Mouse (Mus musculus): ENCODE data around the gene Heatr5a. TPM values are rescaled to one million over a fixed set of nuclear protein-coding genes. Genes with fewer than 3 reads are reported as not detected.

Heatr5a gene
- total RNA-seq (2023) = 15.3 to 18.3 TPM (median 16.2 TPM) in 4 replicates

GRCm38 (mm10) chr12:51971070-51971664 lies at the start of gene Heatr5a:
Gene Heatr5a (minus strand): TSS chr12:51971321.

GRCm38 (mm10) chr12:52005877-52006632 lies 34.9 kb upstream of the Heatr5a start, which contains the start of gene Dtd2:
Gene Dtd2 (minus strand): TSS chr12:52006501.

GRCm38 (mm10) chr12:51829290-51830076 lies 141.6 kb downstream of the Heatr5a start, which contains the start of gene Hectd1:
Gene Hectd1 (minus strand): TSS chr12:51829536.

Other genes starting within 250 kb of the Heatr5a start
- 115 to 126 TPM (median 122 TPM) in 4 replicates for gene Hectd1, start 141.8 kb downstream of the Heatr5a start, total RNA-seq (2023)
- 2.6 to 4.4 TPM (median 3.0 TPM) in 4 replicates for gene Dtd2, start 35.2 kb upstream of the Heatr5a start, total RNA-seq (2023)
- gene Gpr33, start 56.7 kb upstream of the Heatr5a start, total RNA-seq (2023) = not detected in 4 replicates
- 3.3 to 7.9 TPM (median 4.7 TPM) in 4 replicates for gene Nubpl, start 126.4 kb upstream of the Heatr5a start, total RNA-seq (2023)

All from B cell, adult 62 days (primary cell).